Mouse (Mus musculus): ENCODE results near the gene Cga. TPM values are rescaled to one million over a fixed set of nuclear protein-coding genes. Genes with fewer than 3 reads are reported as not detected.
A peak's percentile ranks its signal among the peaks of the same experiment; 100 is the strongest.
"Not testable (repeated sequence)": the region's sequence is repeated elsewhere in the genome, so short reads cannot be mapped to it uniquely, and the experiment has no call there.

Cga gene
- polyA plus RNA-seq, 1 experiment from 2014 or later: 2.0 TPM

DNA sequence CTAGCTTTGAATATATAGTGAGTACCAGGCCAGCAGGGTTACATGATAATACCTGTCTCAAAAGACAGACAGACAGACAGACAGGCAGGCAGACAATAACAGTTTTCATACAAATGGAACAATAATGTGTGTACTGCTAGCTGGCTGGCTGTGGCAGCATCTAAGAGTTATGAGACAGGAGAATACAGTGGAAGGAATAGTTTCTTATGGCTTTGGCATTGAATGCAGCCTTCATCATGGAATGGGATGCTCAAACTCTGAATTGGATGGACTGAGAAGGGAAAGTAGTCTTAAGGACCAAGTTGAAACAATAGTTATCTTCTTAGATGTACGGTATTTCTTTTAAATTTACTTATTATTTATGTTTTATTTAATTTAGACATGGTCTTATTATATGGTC lies 5.7 kb downstream of the Cga start:
- H3K9me3 ChIP-seq (ENCODE audit: low read length): no peaks in the 10 kb centered on the region
- no peak overlapping the region for H3K4me2 ChIP-seq (ENCODE audit: low read depth, low read length)
- no peak overlapping the region for H3K9ac ChIP-seq (replicated peaks)
- 87% methylated on average over 1 of the region's 1 CpGs for WGBS (ENCODE audit: insufficient replicate concordance)
- H3K4me3 ChIP-seq (ENCODE audit: low read depth, low read length): no peak overlapping the region
- no peaks in the 10 kb centered on the region for H3K27me3 ChIP-seq (ENCODE audit: insufficient read depth, low read length)
- no peak for ATAC-seq
- no peaks in the 10 kb centered on the region for H3K36me3 ChIP-seq (replicated peaks; ENCODE audit: insufficient read depth, low read length)
- TF ChIP-seq CTCF (IDR thresholded peaks at IDR 0.05; ENCODE audit: low read depth) (no peak), EP300 (IDR thresholded peaks at IDR 0.05; ENCODE audit: low read depth) (no peak)
- no peak for DNase-seq
- peaks cover 8% of the 10 kb centered on the region for H3K4me1 ChIP-seq (ENCODE audit: insufficient read depth)
- no peak overlapping the region for H3K27ac ChIP-seq (ENCODE audit: low read depth)

DNA sequence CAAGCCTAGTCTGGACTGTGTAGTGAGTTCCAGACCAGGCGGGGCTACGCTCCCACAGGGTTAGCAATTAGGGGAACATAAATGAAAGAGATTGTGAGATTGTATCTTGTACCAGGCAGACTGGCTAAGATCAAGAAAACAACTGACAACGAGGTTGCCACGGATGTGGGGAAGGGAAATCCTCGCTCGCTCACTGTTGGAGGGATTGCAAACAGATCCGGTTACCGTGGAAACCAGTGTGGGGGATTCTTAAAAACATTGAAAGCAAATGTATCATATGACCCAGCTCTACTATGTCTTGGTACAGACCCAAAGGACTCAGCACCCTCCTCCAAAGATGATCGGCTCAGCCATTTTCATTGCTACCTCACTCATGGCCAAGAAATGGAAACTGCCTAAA lies 6.6 kb downstream of the Cga start:
- no peaks in the 10 kb centered on the region for H3K27me3 ChIP-seq (ENCODE audit: insufficient read depth, low read length)
- TF ChIP-seq EP300 (IDR thresholded peaks at IDR 0.05; ENCODE audit: low read depth) (no peak), CTCF (IDR thresholded peaks at IDR 0.05; ENCODE audit: low read depth) (no peak)
- ATAC-seq (no peak), DNase-seq (no peak)
- H3K27ac ChIP-seq (ENCODE audit: low read depth): no peak overlapping the region; the same call in 1 of the 2 replicates
- H3K9me3 ChIP-seq (ENCODE audit: low read length): no peaks in the 10 kb centered on the region
- H3K9ac ChIP-seq (replicated peaks): no peak overlapping the region
- no peaks in the 10 kb centered on the region for H3K36me3 ChIP-seq (replicated peaks; ENCODE audit: insufficient read depth, low read length)
- 0 out of 2 replicates have a peak overlapping the region, but pooled peaks have one; percentile 14 for H3K4me2 ChIP-seq (ENCODE audit: low read depth, low read length)
- no peak overlapping the region for H3K4me3 ChIP-seq (ENCODE audit: low read depth, low read length)
- peaks cover 8% of the 10 kb centered on the region for H3K4me1 ChIP-seq (ENCODE audit: insufficient read depth)
- WGBS (ENCODE audit: insufficient replicate concordance): 58% methylated on average over 9 of the region's 9 CpGs

- Histone ChIP-seq H3K27ac (ENCODE audit: low read depth) (peak overlapping the region; percentile 70), H3K9me3 (ENCODE audit: low read length) (0 out of 2 replicates have a peak, but pooled peaks cover 2% of the 10 kb centered on the region), H3K36me3 (replicated peaks; ENCODE audit: insufficient read depth, low read length) (no peaks in the 10 kb centered on the region), H3K27me3 (ENCODE audit: insufficient read depth, low read length) (no peaks in the 10 kb centered on the region), H3K4me2 (ENCODE audit: low read depth, low read length) (no peak overlapping the region), H3K9ac (replicated peaks) (no peak overlapping the region), H3K4me1 (ENCODE audit: insufficient read depth) (peaks cover 8% of the 10 kb centered on the region), H3K4me3 (ENCODE audit: low read depth, low read length) (no peak overlapping the region)
- peak; percentile 25 for DNase-seq
- 49% methylated on average over 4 of the region's 4 CpGs for WGBS (ENCODE audit: insufficient replicate concordance)
- peak; percentile 92 for ATAC-seq
- TF ChIP-seq CTCF (IDR thresholded peaks at IDR 0.05; ENCODE audit: low read depth) (no peak), EP300 (IDR thresholded peaks at IDR 0.05; ENCODE audit: low read depth) (peak; percentile 81)
These were observed 7.6 kb downstream of the Cga start for GRCm38 (mm10) chr4:34901166-34901565.

DNA sequence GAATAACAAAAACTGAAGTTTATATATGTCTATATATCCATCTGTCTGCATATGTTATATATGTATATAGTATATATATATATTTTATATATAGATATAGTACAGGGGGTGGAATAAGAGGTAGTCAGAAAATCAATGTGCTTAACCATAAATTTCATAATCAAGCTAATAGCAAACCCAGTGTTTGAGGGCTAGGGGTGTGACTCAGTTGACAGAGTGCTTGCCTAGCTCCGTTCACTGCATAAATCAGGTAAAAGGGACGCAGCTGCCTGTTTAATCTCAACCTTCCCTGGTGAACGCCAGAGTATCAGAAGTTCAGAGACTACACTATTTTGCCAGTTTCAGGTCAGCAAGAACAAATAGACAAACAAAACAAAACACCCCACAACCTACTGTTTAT lies 8.0 kb downstream of the Cga start:
- not testable (repeated sequence) for DNase-seq
- peak; percentile 73 for ATAC-seq

DNA sequence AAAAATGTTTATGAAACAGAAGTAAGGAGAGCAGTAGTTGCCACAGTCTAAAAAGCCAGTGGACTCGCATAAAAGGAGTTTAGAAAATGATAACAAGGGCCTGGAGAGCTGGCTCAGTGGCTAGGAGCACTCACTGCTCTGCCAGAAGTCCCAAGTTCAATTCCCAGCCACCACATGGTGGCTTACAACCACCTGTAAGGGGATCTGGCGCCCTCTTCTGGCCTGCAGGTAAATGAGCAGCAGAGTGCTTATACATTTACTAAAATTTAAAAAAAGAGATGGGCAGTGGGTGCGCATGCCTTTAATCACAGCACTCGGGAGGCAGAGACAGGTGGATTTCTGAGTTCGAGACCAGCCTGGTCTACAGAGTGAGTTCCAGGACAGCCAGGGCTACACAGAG lies 11.8 kb downstream of the Cga start:
- H3K27me3 ChIP-seq (ENCODE audit: insufficient read depth, low read length): no peaks in the 10 kb centered on the region
- H3K4me3 ChIP-seq (ENCODE audit: low read depth, low read length): no peak overlapping the region
- no peak for ATAC-seq
- TF ChIP-seq EP300 (IDR thresholded peaks at IDR 0.05; ENCODE audit: low read depth) (no peak), CTCF (IDR thresholded peaks at IDR 0.05; ENCODE audit: low read depth) (peak; percentile 61)
- H3K9me3 ChIP-seq (ENCODE audit: low read length): 0 out of 2 replicates have a peak, but pooled peaks cover 2% of the 10 kb centered on the region
- DNase-seq: peak; percentile 53
- H3K4me1 ChIP-seq (ENCODE audit: insufficient read depth): peaks cover 4% of the 10 kb centered on the region
- 63% methylated on average over 5 of the region's 5 CpGs for WGBS (ENCODE audit: insufficient replicate concordance)
- H3K27ac ChIP-seq (ENCODE audit: low read depth): no peak overlapping the region
- H3K4me2 ChIP-seq (ENCODE audit: low read depth, low read length): no peak overlapping the region
- H3K9ac ChIP-seq (replicated peaks): no peak overlapping the region
- no peaks in the 10 kb centered on the region for H3K36me3 ChIP-seq (replicated peaks; ENCODE audit: insufficient read depth, low read length)

More for the DNA sequence above, 8.0 kb downstream of the Cga start:
- H3K27me3 ChIP-seq (ENCODE audit: insufficient read depth, low read length); H3K9me3 ChIP-seq (ENCODE audit: low read length); H3K4me3 ChIP-seq (ENCODE audit: low read depth, low read length); H3K36me3 ChIP-seq (replicated peaks; ENCODE audit: insufficient read depth, low read length); H3K9ac ChIP-seq (replicated peaks); H3K4me1 ChIP-seq (ENCODE audit: insufficient read depth); H3K4me2 ChIP-seq (ENCODE audit: low read depth, low read length): not testable (repeated sequence)
- H3K27ac ChIP-seq (ENCODE audit: low read depth): peak overlapping the region; percentile 70
- WGBS (ENCODE audit: insufficient replicate concordance): 58% methylated on average over 3 of the region's 3 CpGs

- no peak overlapping the region for H3K4me3 ChIP-seq (ENCODE audit: low read depth, low read length)
- H3K4me2 ChIP-seq (ENCODE audit: low read depth, low read length): no peak overlapping the region
- H3K27ac ChIP-seq (ENCODE audit: low read depth): no peak overlapping the region
- no peaks in the 10 kb centered on the region for H3K27me3 ChIP-seq (ENCODE audit: insufficient read depth, low read length)
- ATAC-seq: no peak
- H3K9me3 ChIP-seq (ENCODE audit: low read length): 0 out of 2 replicates have a peak, but pooled peaks cover 2% of the 10 kb centered on the region
- DNase-seq: no peak
- TF ChIP-seq EP300 (IDR thresholded peaks at IDR 0.05; ENCODE audit: low read depth) (no peak), CTCF (IDR thresholded peaks at IDR 0.05; ENCODE audit: low read depth) (no peak)
- no peak overlapping the region for H3K9ac ChIP-seq (replicated peaks)
- WGBS (ENCODE audit: insufficient replicate concordance): 62% methylated on average over 4 of the region's 4 CpGs
- H3K4me1 ChIP-seq (ENCODE audit: insufficient read depth): no peaks in the 10 kb centered on the region
- H3K36me3 ChIP-seq (replicated peaks; ENCODE audit: insufficient read depth, low read length): no peaks in the 10 kb centered on the region
These were observed 12.6 kb downstream of the Cga start for GRCm38 (mm10) chr4:34906151-34906550.

- H3K9me3 ChIP-seq (ENCODE audit: low read length): 0 out of 2 replicates have a peak, but pooled peaks cover 2% of the 10 kb centered on the region
- no peak overlapping the region for H3K9ac ChIP-seq (replicated peaks)
- no peak overlapping the region for H3K27ac ChIP-seq (ENCODE audit: low read depth)
- no peaks in the 10 kb centered on the region for H3K27me3 ChIP-seq (ENCODE audit: insufficient read depth, low read length)
- 69% methylated on average over 14 of the region's 14 CpGs for WGBS (ENCODE audit: insufficient replicate concordance)
- H3K36me3 ChIP-seq (replicated peaks; ENCODE audit: insufficient read depth, low read length): no peaks in the 10 kb centered on the region
- H3K4me2 ChIP-seq (ENCODE audit: low read depth, low read length): no peak overlapping the region
- no peak for TF ChIP-seq CTCF (IDR thresholded peaks at IDR 0.05; ENCODE audit: low read depth)
- TF ChIP-seq EP300 (IDR thresholded peaks at IDR 0.05; ENCODE audit: low read depth): no peak
- no peak overlapping the region for H3K4me3 ChIP-seq (ENCODE audit: low read depth, low read length)
- H3K4me1 ChIP-seq (ENCODE audit: insufficient read depth): no peaks in the 10 kb centered on the region
- DNase-seq (no peak), ATAC-seq (no peak)
These were observed 13.4 kb downstream of the Cga start for GRCm38 (mm10) chr4:34907026-34907425.
